Mouse (Mus musculus) bone marrow macrophage, adult 2 months (primary cell): ENCODE data around the gene Rcl1.

Experiments used
- CTCF ChIP-seq: IDR thresholded peaks from 2 replicates; pipeline ENCODE4 v1.5.1; 2012; ENCODE audit warnings: low read depth, mild to moderate bottlenecking, low read length, moderate library complexity
- POLR2A ChIP-seq: IDR thresholded peaks from 2 replicates; pipeline ENCODE4 v1.6.1; 2012; ENCODE audit warnings: mild to moderate bottlenecking, low read depth, low read length, borderline replicate concordance

DNA sequence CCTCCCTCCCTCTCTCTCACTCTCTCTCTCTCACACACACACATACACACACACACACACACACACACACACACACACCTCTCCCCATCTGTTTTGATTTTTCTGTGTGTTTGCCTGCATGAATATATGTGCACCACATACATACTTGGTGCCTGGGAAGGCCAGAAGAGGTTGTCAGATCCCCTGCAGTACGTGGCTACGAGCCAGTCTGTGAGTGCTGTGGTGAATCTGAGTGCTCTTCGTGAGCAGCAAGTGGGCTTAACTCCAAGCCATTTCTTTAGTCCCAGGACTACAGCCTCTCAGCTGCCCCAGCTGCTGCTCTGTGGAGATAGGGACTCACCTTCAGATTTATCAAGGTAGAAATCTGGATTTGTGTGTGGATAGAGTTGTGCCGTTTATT is 30.0 kb downstream of the Rcl1 start:
- no peak for TF ChIP-seq CTCF
- TF ChIP-seq POLR2A: no peak
